Comparison of ENCODE assay signal across 20 mouse cellular contexts in genomic region chr14:104702283-104702893, GRCm38 (mm10).
"Had no signal": no experiment of that assay in that cellular context is flagged by ENCODE, and none has a peak within 500 bp of the region (broad histone marks: within the 10 kb centered on the region; RNA-seq: fewer than 3 reads in every experiment).

No protein-coding gene starts in this region.

- H3K9ac ChIP-seq: limb, embryonic 12.5 days; limb, embryonic 15.5 days; liver, embryonic 14.5 days; liver, postnatal 0 days; lung, embryonic 14.5 days; midbrain, embryonic 12.5 days; midbrain, embryonic 15.5 days; stomach, embryonic 15.5 days had no signal

- ATAC-seq: liver, postnatal 0 days; lung, postnatal 0 days; midbrain, embryonic 15.5 days had no signal

- H3K27ac ChIP-seq: limb, embryonic 12.5 days; limb, embryonic 15.5 days; liver, embryonic 14.5 days; macrophage; midbrain, embryonic 12.5 days; midbrain, embryonic 15.5 days; stomach, embryonic 15.5 days had no signal

- H3K4me1 ChIP-seq: limb, embryonic 12.5 days; limb, embryonic 15.5 days; midbrain, embryonic 12.5 days; midbrain, embryonic 15.5 days; stomach, embryonic 15.5 days had no signal

- H3K9me3 ChIP-seq: limb, embryonic 12.5 days; limb, embryonic 15.5 days; midbrain, embryonic 12.5 days; midbrain, embryonic 15.5 days; stomach, embryonic 15.5 days had no signal

- H3K36me3 ChIP-seq: limb, embryonic 12.5 days; limb, embryonic 15.5 days; midbrain, embryonic 12.5 days; midbrain, embryonic 15.5 days; stomach, embryonic 15.5 days had no signal

- H3K27me3 ChIP-seq: limb, embryonic 12.5 days; limb, embryonic 15.5 days; midbrain, embryonic 12.5 days; midbrain, embryonic 15.5 days; stomach, embryonic 15.5 days had no signal

- H3K4me3 ChIP-seq: limb, embryonic 12.5 days; limb, embryonic 15.5 days; midbrain, embryonic 12.5 days; midbrain, embryonic 15.5 days; stomach, embryonic 15.5 days had no signal

- H3K4me2 ChIP-seq: limb, embryonic 12.5 days; limb, embryonic 15.5 days; liver, embryonic 11.5 days; lung, embryonic 14.5 days; midbrain, embryonic 12.5 days; midbrain, embryonic 15.5 days; stomach, embryonic 15.5 days had no signal

- DNase-seq: kidney, adult 9 months; kidney, postnatal 14 days; kidney, postnatal 4 days; left cerebral cortex, postnatal 4 days; liver, postnatal 0 days; lung, embryonic 14.5 days; retina, postnatal 1 day; right cerebral cortex, postnatal 25 days; spleen, adult 18-20 months; thymus, adult 18-20 months; thymus, postnatal 36 days had no signal
